Mouse (Mus musculus) heart, adult 2 months (tissue): Measurements from ENCODE around the gene Npdc1.

Experiments used
- CTCF ChIP-seq: fragments of 200-600 bp; IDR thresholded peaks from 2 replicates; pipeline ENCODE4 v1.8.1; 2022; ENCODE audit warnings: antibody characterized with exemption, mild to moderate bottlenecking, moderate library complexity
- EP300 ChIP-seq: fragments of 200-500 bp; IDR thresholded peaks from 2 replicates; pipeline ENCODE4 v1.6.1; 2011; ENCODE audit warnings: low read depth, low read length, control low read depth; ENCODE audit not compliant: insufficient read depth

- no peak for TF ChIP-seq CTCF
- no peak for TF ChIP-seq EP300
Measured at GRCm38 (mm10) chr2:25408908-25409307, 9.8 kb downstream of the Npdc1 start.
